Mouse (Mus musculus) liver, postnatal 0 days (tissue): Measurements from ENCODE around the gene Gm11985.

Source experiments
- CTCF ChIP-seq: sonication (generic); IDR thresholded peaks from 2 replicates; pipeline ENCODE4 v1.5.1; 2016; ENCODE audit warnings: antibody characterized with exemption, low read depth
- EP300 ChIP-seq: IDR thresholded peaks from 2 replicates; pipeline ENCODE4 v1.6.1; 2016; ENCODE audit warnings: antibody characterized with exemption, low read depth, mild to moderate bottlenecking

DNA sequence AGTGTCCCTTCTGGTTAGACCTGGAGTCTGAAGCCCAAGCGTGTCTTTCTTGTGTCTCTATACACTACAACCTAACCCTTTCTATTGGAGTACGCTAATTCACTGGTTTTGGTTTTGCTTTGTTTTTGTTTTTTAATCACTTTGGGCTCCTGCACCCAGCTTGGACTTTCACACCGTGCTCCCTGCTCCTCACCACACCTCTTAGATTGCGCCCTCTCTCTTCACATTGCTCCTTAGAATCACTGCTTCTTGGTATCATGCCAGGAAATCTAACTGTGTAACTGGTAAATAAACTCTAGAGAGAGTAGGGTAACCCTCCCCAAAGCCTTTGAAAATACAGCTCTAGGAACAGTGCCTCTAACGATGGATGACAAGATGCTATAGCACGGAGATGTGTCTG is 30.2 kb downstream of the Gm11985 start:
- TF ChIP-seq CTCF (no peak), EP300 (no peak)
